In the genomic region with DNA sequence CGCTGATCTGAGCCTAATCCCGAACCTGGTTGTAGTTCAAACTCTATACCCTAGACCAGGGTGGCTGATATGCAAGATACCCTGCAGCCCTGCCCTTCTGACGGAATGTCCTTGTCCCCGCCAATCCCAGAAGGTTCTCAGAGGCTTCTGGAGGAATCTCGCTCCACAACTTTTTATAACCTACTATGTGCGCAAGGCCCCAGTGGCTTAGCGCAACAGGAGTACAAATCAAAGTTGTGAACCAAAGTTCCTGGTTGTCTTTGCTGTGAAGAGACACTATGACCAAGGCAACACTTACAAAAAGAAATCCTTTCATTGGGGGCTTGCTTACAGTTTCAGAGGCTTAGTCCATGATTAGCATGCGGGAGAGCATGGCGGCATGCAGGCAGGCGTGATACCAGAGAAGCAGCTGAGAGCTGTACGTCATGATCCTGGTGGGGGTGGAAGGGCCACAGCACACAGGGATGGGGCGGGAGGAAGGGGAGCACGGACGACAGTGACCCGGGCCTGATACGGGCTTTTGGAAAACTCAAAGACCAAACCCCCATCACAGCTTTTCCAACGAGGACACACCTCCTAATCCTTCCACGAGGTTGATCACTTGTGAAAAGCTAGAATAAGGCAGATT, we compare ENCODE assay signal across 8 mouse cellular contexts. TPM values are rescaled to one million over a fixed set of nuclear protein-coding genes. Genes with fewer than 3 reads are reported as not detected.
DNase-seq lines count a peak whose midpoint lies in the region; ATAC-seq and TF ChIP-seq lines count a peak whose summit lies in the region.

No protein-coding gene starts in this region.

- no peak for ATAC-seq in midbrain, embryonic 14.5 days (ENCODE audit: low FRiP score, low TSS enrichment)
- no peak for ATAC-seq in intestine, postnatal 0 days
- peak; percentile 16 for ATAC-seq in neural tube, embryonic 14.5 days (ENCODE audit: low read depth)

- peaks cover 25% of the 10 kb centered on the region for H3K36me3 ChIP-seq in midbrain, embryonic 10.5 days
- peaks cover 8% of the 10 kb centered on the region; the same call in 1 of the 2 replicates for H3K36me3 ChIP-seq in midbrain, embryonic 14.5 days (ENCODE audit: control insufficient read depth, insufficient read depth, low read length)
- peaks cover 13% of the 10 kb centered on the region; the same call in 1 of the 2 replicates for H3K36me3 ChIP-seq in intestine, postnatal 0 days (ENCODE audit: control insufficient read depth, insufficient read depth)
- H3K36me3 ChIP-seq in neural tube, embryonic 14.5 days (ENCODE audit: control insufficient read depth, insufficient read depth, low read length), result no peaks in the 10 kb centered on the region

- no peak for TF ChIP-seq CTCF in intestine, postnatal 0 days (IDR thresholded peaks at IDR 0.05; ENCODE audit: low read depth)

- H3K4me3 ChIP-seq in midbrain, embryonic 10.5 days, result peak overlapping the region; percentile 98; the same call in 1 of the 2 replicates
- H3K4me3 ChIP-seq in midbrain, embryonic 14.5 days (replicated peaks; ENCODE audit: low read depth, low read length), result no peak overlapping the region
- no peak overlapping the region for H3K4me3 ChIP-seq in intestine, postnatal 0 days (ENCODE audit: low read depth, low read length)
- peak overlapping the region; percentile 98 for H3K4me3 ChIP-seq in neural tube, embryonic 14.5 days (ENCODE audit: low read depth, low read length)

- no peak overlapping the region for H3K9ac ChIP-seq in midbrain, embryonic 14.5 days (replicated peaks; ENCODE audit: low read length)
- no peak overlapping the region for H3K9ac ChIP-seq in intestine, postnatal 0 days (ENCODE audit: low read depth, low read length)
- H3K9ac ChIP-seq in neural tube, embryonic 14.5 days (replicated peaks; ENCODE audit: low read depth, low read length), result no peak overlapping the region

- WGBS in midbrain, embryonic 10.5 days, result 75% methylated on average over 18 of the region's 18 CpGs
- 69% methylated on average over 18 of the region's 18 CpGs for WGBS in midbrain, embryonic 14.5 days
- WGBS in intestine, postnatal 0 days, result 65% methylated on average over 18 of the region's 18 CpGs
- WGBS in neural tube, embryonic 14.5 days, result 74% methylated on average over 18 of the region's 18 CpGs

- H3K4me1 ChIP-seq in midbrain, embryonic 10.5 days, result peaks cover 16% of the 10 kb centered on the region
- peaks cover 13% of the 10 kb centered on the region for H3K4me1 ChIP-seq in midbrain, embryonic 14.5 days (ENCODE audit: control insufficient read depth, insufficient read depth, low read length)
- 0 out of 2 replicates have a peak, but pooled peaks cover 4% of the 10 kb centered on the region for H3K4me1 ChIP-seq in intestine, postnatal 0 days (replicated peaks; ENCODE audit: control insufficient read depth, insufficient read depth, low read length)
- H3K4me1 ChIP-seq in neural tube, embryonic 14.5 days (ENCODE audit: control insufficient read depth, insufficient read depth, low read length), result peaks cover 10% of the 10 kb centered on the region

- H3K4me2 ChIP-seq in midbrain, embryonic 14.5 days (ENCODE audit: low read length), result no peak overlapping the region
- peak overlapping the region; percentile 86 for H3K4me2 ChIP-seq in intestine, postnatal 0 days (replicated peaks; ENCODE audit: low read depth)
- H3K4me2 ChIP-seq in neural tube, embryonic 14.5 days (ENCODE audit: low read depth, low read length), result no peak overlapping the region

- peak overlapping the region; percentile 84 for H3K27ac ChIP-seq in midbrain, embryonic 10.5 days (replicated peaks)
- H3K27ac ChIP-seq in midbrain, embryonic 14.5 days (replicated peaks; ENCODE audit: low read depth, low read length), result no peak overlapping the region
- no peak overlapping the region; the same call in 1 of the 2 replicates for H3K27ac ChIP-seq in intestine, postnatal 0 days (ENCODE audit: low read depth, low read length)
- no peak overlapping the region for H3K27ac ChIP-seq in neural tube, embryonic 14.5 days (ENCODE audit: low read depth, low read length)

- DNase-seq in cerebellum, adult 9-11 months, result peak; percentile 57
- no peak for DNase-seq in cerebellum, adult 11 months
- DNase-seq in midbrain, embryonic 10.5 days (ENCODE audit: low spot score), result no peak
- DNase-seq in midbrain, embryonic 14.5 days, result no peak
- DNase-seq in thymus, postnatal 14 days, result no peak
- DNase-seq in embryo, embryonic 10 days (ENCODE audit: low spot score), result no peak

- H3K9me3 ChIP-seq in midbrain, embryonic 10.5 days (replicated peaks), result no peaks in the 10 kb centered on the region
- no peaks in the 10 kb centered on the region for H3K9me3 ChIP-seq in midbrain, embryonic 14.5 days (ENCODE audit: control insufficient read depth, low read length)
- H3K9me3 ChIP-seq in intestine, postnatal 0 days (ENCODE audit: control insufficient read depth), result no peaks in the 10 kb centered on the region
- no peaks in the 10 kb centered on the region for H3K9me3 ChIP-seq in neural tube, embryonic 14.5 days (ENCODE audit: control insufficient read depth, low read length)

- no peaks in the 10 kb centered on the region for H3K27me3 ChIP-seq in midbrain, embryonic 10.5 days (ENCODE audit: low read depth, poor library complexity, severe bottlenecking)
- no peaks in the 10 kb centered on the region for H3K27me3 ChIP-seq in midbrain, embryonic 14.5 days (ENCODE audit: control insufficient read depth, insufficient read depth, low read length)
- no peaks in the 10 kb centered on the region for H3K27me3 ChIP-seq in intestine, postnatal 0 days (replicated peaks; ENCODE audit: control insufficient read depth, insufficient read depth, low read length)
- no peaks in the 10 kb centered on the region for H3K27me3 ChIP-seq in neural tube, embryonic 14.5 days (ENCODE audit: control insufficient read depth, insufficient read depth, low read length)

RNA-seq across cellular contexts. Expression of a gene that starts 0.5 kb away (rescaled TPM):
- polyA plus RNA-seq in midbrain, embryonic 10.5 days (2016; fragmentation: Nextera tagmentation; extraction: Ambion mirVana), result 54.8 TPM in 2 replicates
- 38.4 and 43.3 TPM in 2 replicates for polyA plus RNA-seq in midbrain, embryonic 14.5 days (2014; fragmentation: Nextera tagmentation; extraction: Ambion mirVana)
- polyA plus RNA-seq in intestine, postnatal 0 days (2015; fragmentation: Nextera tagmentation; extraction: Ambion mirVana), result 103 TPM in 2 replicates
- polyA plus RNA-seq in neural tube, embryonic 14.5 days (2014; fragmentation: Nextera tagmentation; extraction: Ambion mirVana), result 37.0 and 49.9 TPM in 2 replicates

RNA-seq across cellular contexts. Expression of a gene that starts 9.5 kb away (rescaled TPM):
- polyA plus RNA-seq in midbrain, embryonic 10.5 days (2016; fragmentation: Nextera tagmentation; extraction: Ambion mirVana), result 0.05 and 0.20 TPM in 2 replicates
- 0.24 TPM in 1 of 2 replicates, not detected in the other for polyA plus RNA-seq in midbrain, embryonic 14.5 days (2014; fragmentation: Nextera tagmentation; extraction: Ambion mirVana)
- polyA plus RNA-seq in intestine, postnatal 0 days (2015; fragmentation: Nextera tagmentation; extraction: Ambion mirVana), result 0.12 and 0.33 TPM in 2 replicates
- polyA plus RNA-seq in neural tube, embryonic 14.5 days (2014; fragmentation: Nextera tagmentation; extraction: Ambion mirVana), result 0.50 and 0.79 TPM in 2 replicates

RNA-seq across cellular contexts. Expression of a gene that starts 18.3 kb away (rescaled TPM):
- polyA plus RNA-seq in midbrain, embryonic 10.5 days (2016; fragmentation: Nextera tagmentation; extraction: Ambion mirVana), result 10.8 and 11.0 TPM in 2 replicates
- 7.2 and 7.4 TPM in 2 replicates for polyA plus RNA-seq in midbrain, embryonic 14.5 days (2014; fragmentation: Nextera tagmentation; extraction: Ambion mirVana)
- 1.3 and 1.5 TPM in 2 replicates for polyA plus RNA-seq in intestine, postnatal 0 days (2015; fragmentation: Nextera tagmentation; extraction: Ambion mirVana)
- polyA plus RNA-seq in neural tube, embryonic 14.5 days (2014; fragmentation: Nextera tagmentation; extraction: Ambion mirVana), result 4.8 and 5.2 TPM in 2 replicates

Comparison
In these comparisons a context has a peak if more than half of its experiments do, and no peak if none do; other contexts are left out.
1. H3K4me3 ChIP-seq: peak in midbrain, embryonic 10.5 days (single experiment) and neural tube, embryonic 14.5 days (single experiment); none in midbrain, embryonic 14.5 days (single experiment) and intestine, postnatal 0 days (single experiment).